Mouse (Mus musculus) ES-Bruce4 (cell line): ENCODE measurements around the gene Mypn.

Source experiments
- CTCF ChIP-seq: IDR thresholded peaks from one replicate; pipeline ENCODE4 v1.8.1; 2011; ENCODE audit warnings: low read depth, low read length
- EP300 ChIP-seq: IDR thresholded peaks from 2 replicates; pipeline ENCODE4 v1.6.1; 2011; ENCODE audit warnings: low read depth, low read length; ENCODE audit not compliant: insufficient read depth
- POLR2A ChIP-seq: IDR thresholded peaks from one replicate; pipeline ENCODE4 v1.8.1; 2011; ENCODE audit warnings: low read length; ENCODE audit not compliant: insufficient read depth

DNA sequence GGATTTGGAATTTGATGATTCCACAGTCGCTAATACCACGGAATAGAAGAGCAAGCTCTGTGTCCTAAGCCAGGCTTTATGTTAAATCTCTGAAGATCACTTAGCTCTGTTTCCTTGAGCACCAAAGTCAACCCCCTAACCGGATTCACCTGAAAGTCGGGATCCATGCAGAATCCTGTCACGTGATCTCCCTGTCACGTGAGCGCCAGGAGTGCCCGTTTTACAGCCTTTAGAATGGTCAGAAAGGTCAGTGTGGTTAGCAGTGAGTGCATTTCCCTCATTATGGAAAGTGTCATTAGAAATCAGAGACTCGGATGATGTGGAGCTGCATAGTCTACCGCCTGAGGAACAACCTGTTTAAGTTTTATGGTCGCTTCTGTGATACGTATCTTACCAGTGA, 43.1 kb downstream of the Mypn start:
- TF ChIP-seq CTCF: no peak
- TF ChIP-seq POLR2A: no peak
- TF ChIP-seq EP300: no peak
